Mouse (Mus musculus): Measurements from ENCODE around the gene Casp6.

- TF ChIP-seq CTCF (conservative IDR thresholded peaks at IDR 0.05 in 1 of 2, IDR thresholded peaks at IDR 0.05 in 1 of 2; ENCODE audit: low read depth in 2 of 2, low read length in 2 of 2): no peak
- TF ChIP-seq EP300 (IDR thresholded peaks at IDR 0.05; ENCODE audit: low read length): peak; percentile 42; the same call in 1 of the 2 replicates
- TF ChIP-seq E2F4 (IDR thresholded peaks at IDR 0.05; ENCODE audit: insufficient replicate concordance, low read depth, low read length): no peak
- no peak for TF ChIP-seq USF1 (IDR thresholded peaks at IDR 0.05; ENCODE audit: low read depth, low read length)
- TF ChIP-seq POLR2A (IDR thresholded peaks at IDR 0.05; ENCODE audit: low read depth, low read length): no peak
- TF ChIP-seq MAFK (IDR thresholded peaks at IDR 0.05; ENCODE audit: insufficient replicate concordance, low read length): 0 out of 2 replicates have a peak, but pooled peaks have one; percentile 24
- no peak for TF ChIP-seq ZNF384 (IDR thresholded peaks at IDR 0.05; ENCODE audit: low read depth, low read length)
- no peak for TF ChIP-seq GABPA (IDR thresholded peaks at IDR 0.05; ENCODE audit: insufficient replicate concordance, low read depth, low read length)
- TF ChIP-seq ZMIZ1 (IDR thresholded peaks at IDR 0.05; ENCODE audit: low read depth, low read length): no peak
- no peak for TF ChIP-seq RAD21 (IDR thresholded peaks at IDR 0.05; ENCODE audit: low read depth, low read length)
- no peak for TF ChIP-seq NRF1 (IDR thresholded peaks at IDR 0.05; ENCODE audit: low read depth, low read length)
Observed at GRCm38 (mm10) chr3:129925861-129926260, 24.6 kb downstream of the Casp6 start.
